In the genomic region with DNA sequence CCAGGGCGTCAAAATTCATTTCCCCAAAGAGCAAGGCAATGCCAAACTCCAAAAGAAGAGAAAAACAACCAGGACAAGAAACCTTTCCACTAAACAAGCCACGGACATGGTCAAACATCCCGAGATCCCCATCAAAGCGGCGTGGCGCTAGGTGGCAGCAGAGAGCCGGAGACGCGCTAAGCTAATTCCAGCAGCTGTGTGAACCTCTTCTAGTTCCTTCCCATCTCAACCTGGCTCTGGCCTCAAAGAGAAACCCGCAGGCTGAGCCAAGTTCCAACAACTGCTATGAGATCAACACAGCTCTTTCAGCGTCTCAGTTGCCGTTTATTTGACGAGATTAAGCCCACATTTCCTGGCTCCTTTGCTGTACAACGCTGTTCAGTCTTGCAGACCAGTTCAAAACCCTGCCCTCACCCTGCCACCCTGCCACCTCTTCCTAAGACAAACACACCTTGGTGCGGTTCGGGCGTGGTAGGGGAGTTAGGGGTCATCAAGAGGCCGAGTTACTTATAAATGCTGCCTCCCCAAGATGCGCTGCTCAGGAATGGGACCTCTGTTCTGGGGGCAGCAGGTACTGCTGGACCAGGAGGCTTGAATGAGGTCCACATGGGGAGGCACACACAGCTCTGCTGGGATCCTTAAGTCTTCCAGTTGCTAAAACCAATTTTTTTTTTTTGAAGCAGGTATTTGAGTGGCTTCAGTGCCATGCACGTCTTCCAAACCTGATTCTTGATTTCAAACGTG, we compare ENCODE assay signal across 8 mouse cellular contexts. TPM values are rescaled to one million over a fixed set of nuclear protein-coding genes. Genes with fewer than 3 reads are reported as not detected.
DNase-seq lines count a peak whose midpoint lies in the region; ATAC-seq and TF ChIP-seq lines count a peak whose summit lies in the region.

No protein-coding gene starts in this region.

- 20% methylated on average over 21 of the region's 21 CpGs for WGBS in embryonic facial prominence, embryonic 15.5 days
- WGBS in lung, postnatal 0 days: 16% methylated on average over 21 of the region's 21 CpGs

- no peaks in the 10 kb centered on the region for H3K36me3 ChIP-seq in E14TG2a.4 (ENCODE audit: insufficient read depth, low read length)
- H3K36me3 ChIP-seq in embryonic facial prominence, embryonic 15.5 days: no peaks in the 10 kb centered on the region
- no peaks in the 10 kb centered on the region for H3K36me3 ChIP-seq in lung, postnatal 0 days (ENCODE audit: insufficient read depth, low read length)

- H3K27me3 ChIP-seq in E14TG2a.4 (ENCODE audit: insufficient read depth, low read length): peaks cover 19% of the 10 kb centered on the region
- no peaks in the 10 kb centered on the region for H3K27me3 ChIP-seq in embryonic facial prominence, embryonic 15.5 days
- no peaks in the 10 kb centered on the region for H3K27me3 ChIP-seq in lung, postnatal 0 days (replicated peaks; ENCODE audit: insufficient read depth, low read length)

- H3K9me3 ChIP-seq in E14TG2a.4 (ENCODE audit: low read length): no peaks in the 10 kb centered on the region
- no peaks in the 10 kb centered on the region for H3K9me3 ChIP-seq in embryonic facial prominence, embryonic 15.5 days (replicated peaks)
- no peaks in the 10 kb centered on the region for H3K9me3 ChIP-seq in lung, postnatal 0 days (ENCODE audit: low read length)

- no peak overlapping the region for H3K27ac ChIP-seq in embryonic facial prominence, embryonic 15.5 days (replicated peaks)
- no peak overlapping the region for H3K27ac ChIP-seq in lung, postnatal 0 days (ENCODE audit: low read length)

- intact Hi-C loops in heart, postnatal 10 days (cut with DNase I): loop anchor here (2.0 to 5.0 kb wide), 2 partner anchors 1908 to 1929 kb away; no protein-coding TSS in a partner anchor

- H3K4me1 ChIP-seq in E14TG2a.4 (replicated peaks; ENCODE audit: low read depth, low read length): peaks cover 8% of the 10 kb centered on the region
- H3K4me1 ChIP-seq in embryonic facial prominence, embryonic 15.5 days: peaks cover 8% of the 10 kb centered on the region; the same call in 1 of the 2 replicates
- H3K4me1 ChIP-seq in lung, postnatal 0 days (ENCODE audit: insufficient read depth, low read depth, low read length): no peaks in the 10 kb centered on the region

- no peak overlapping the region for H3K9ac ChIP-seq in embryonic facial prominence, embryonic 15.5 days
- H3K9ac ChIP-seq in lung, postnatal 0 days (replicated peaks; ENCODE audit: low read depth): no peak overlapping the region

- TF ChIP-seq EP300 in lung, postnatal 0 days (IDR thresholded peaks at IDR 0.05): no peak

- H3K4me2 ChIP-seq in embryonic facial prominence, embryonic 15.5 days (replicated peaks): no peak overlapping the region
- H3K4me2 ChIP-seq in lung, postnatal 0 days (replicated peaks; ENCODE audit: low read depth, low read length): no peak overlapping the region

- peak; percentile 54 to 58 for DNase-seq in adrenal gland, postnatal 4 days (ENCODE audit: low spot score in 2 of 2)
- DNase-seq in heart, postnatal 10 days: peak; percentile 85 to 89
- DNase-seq in layer of hippocampus, adult 8-10 months (ENCODE audit: low spot score in 2 of 2): peak; percentile 56 to 86
- peak; percentile 80 for DNase-seq in lung, postnatal 0 days (ENCODE audit: low spot score)
- DNase-seq in retina, embryonic 14.5 days (ENCODE audit: low spot score): peak; percentile 94
- DNase-seq in thymus, postnatal 14 days: peak; percentile 77

- 0 out of 2 replicates have a peak, but pooled peaks have one; percentile 60 for ATAC-seq in embryonic facial prominence, embryonic 15.5 days (ENCODE audit: insufficient number of reproducible peaks, low FRiP score, low TSS enrichment, low read depth)
- ATAC-seq in lung, postnatal 0 days: peak; percentile 64

- TF ChIP-seq CTCF in E14TG2a.4 (conservative IDR thresholded peaks at IDR 0.05; ENCODE audit: low read length): peak; percentile 92
- peak; percentile 94 for TF ChIP-seq CTCF in lung, postnatal 0 days (IDR thresholded peaks at IDR 0.05)

- no peak overlapping the region for H3K4me3 ChIP-seq in E14TG2a.4 (replicated peaks; ENCODE audit: low read length)
- H3K4me3 ChIP-seq in embryonic facial prominence, embryonic 15.5 days (replicated peaks): no peak overlapping the region
- no peak overlapping the region for H3K4me3 ChIP-seq in lung, postnatal 0 days (ENCODE audit: low read depth, low read length)

RNA-seq across cellular contexts. Expression of a gene that starts 18.5 kb away (rescaled TPM):
- 1 to 10 TPM; 1.2 to 1.3 TPM for total RNA-seq in adrenal gland, postnatal 4 days (2021)
- polyA plus RNA-seq in embryonic facial prominence, embryonic 15.5 days (2015; fragmentation: Nextera tagmentation; extraction: Ambion mirVana): 3.5 and 5.9 TPM in 2 replicates
- under 1 TPM; 0.26 to 0.37 TPM for total RNA-seq in heart, postnatal 10 days (2021)
- 10 to 100 TPM; 10.2 to 13.5 (median 11.6) TPM for total RNA-seq in layer of hippocampus, adult 8-10 months (2022)
- polyA plus RNA-seq in lung, postnatal 0 days (2015; fragmentation: Nextera tagmentation; extraction: Ambion mirVana): 0.58 and 0.91 TPM in 2 replicates

Comparison
In these comparisons a context has a peak if more than half of its experiments do, and no peak if none do; other contexts are left out.
1. RNA of a gene that starts 18.5 kb away (total RNA-seq): 10.2 to 13.5 TPM in layer of hippocampus, adult 8-10 months; 1.2 to 1.3 TPM in adrenal gland, postnatal 4 days and 0.26 to 0.37 TPM in heart, postnatal 10 days; every median in the first group is over 4 times any median in the second.
2. Peak in every context shown above with its lines, with median percentiles within 50 percentile points of each other: DNase-seq.